Mouse (Mus musculus) cortical plate, adult 2 months (tissue): ENCODE results near the gene Shisa7.

Experiments used
- CTCF ChIP-seq: fragments of 200-500 bp; IDR thresholded peaks from 2 replicates; pipeline ENCODE4 v1.5.1; 2011; ENCODE audit warnings: mild to moderate bottlenecking, control low read depth, low read length; ENCODE audit not compliant: insufficient read depth; ENCODE audit errors: extremely low read depth
- POLR2A ChIP-seq: fragments of 200-500 bp; IDR thresholded peaks from 2 replicates; pipeline ENCODE4 v1.6.1; 2011; ENCODE audit warnings: mild to moderate bottlenecking, low read length, control low read depth; ENCODE audit not compliant: insufficient read depth; ENCODE audit errors: extremely low read depth

DNA sequence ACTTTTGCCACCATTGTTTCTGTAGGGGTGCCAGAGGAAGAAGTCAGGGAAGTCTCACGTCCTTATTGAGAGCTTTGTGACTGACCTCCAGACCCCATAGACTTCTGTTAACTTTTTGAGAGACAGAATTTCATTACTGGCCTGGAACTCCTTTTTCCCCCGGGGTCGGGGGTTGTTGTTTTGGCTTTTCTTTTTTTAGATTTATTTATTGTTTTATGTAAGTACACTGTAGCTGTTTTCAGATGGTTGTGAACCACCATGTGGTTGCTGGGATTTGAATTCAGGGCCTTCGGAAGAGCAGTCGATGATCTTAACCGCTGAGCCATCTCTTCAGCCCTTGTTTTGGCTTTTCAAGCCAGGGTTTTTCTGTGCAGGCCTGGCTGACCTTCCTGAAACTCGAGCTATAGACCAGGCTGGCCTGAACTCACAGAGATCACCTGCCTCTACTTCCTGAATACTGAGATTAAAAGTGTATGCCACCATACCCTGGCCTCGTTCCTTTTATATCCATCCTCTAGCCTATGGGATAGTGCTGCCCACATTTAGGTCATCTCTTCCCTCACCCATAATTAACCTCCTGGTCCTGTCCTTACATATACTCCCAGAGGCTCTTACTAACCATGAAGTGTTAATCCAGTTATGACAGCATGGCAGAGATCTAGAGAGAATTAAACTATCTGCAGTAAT, 31.2 kb downstream of the Shisa7 start:
- TF ChIP-seq POLR2A, result no peak
- TF ChIP-seq CTCF, result no peak
